Mouse (Mus musculus) embryonic fibroblast, embryonic 13.5 days (primary cell): ENCODE measurements around the gene Ccnjl.

Source experiments
- CTCF ChIP-seq: IDR thresholded peaks from 2 replicates; pipeline ENCODE4 v1.5.1; 2011; ENCODE audit warnings: mild to moderate bottlenecking, control low read depth, low read length, moderate library complexity, borderline replicate concordance; ENCODE audit not compliant: insufficient read depth
- POLR2A ChIP-seq: IDR thresholded peaks from 2 replicates; pipeline ENCODE4 v1.6.1; 2011; ENCODE audit warnings: low read depth, mild to moderate bottlenecking, control low read depth, low read length, moderate library complexity

- TF ChIP-seq CTCF (no peak), POLR2A (no peak)
Measured at GRCm38 (mm10) chr11:43509878-43510277, 18.7 kb upstream of the Ccnjl start.
